Mouse (Mus musculus) thymus, postnatal 14 days (tissue): ENCODE data around the gene Gm21900.
"Not testable (repeated sequence)": the region's sequence is repeated elsewhere in the genome, so short reads cannot be mapped to it uniquely, and the experiment has no call there.

Experiments
- DNase-seq: peaks from one replicate; pipeline ENCODE4 v3.0.0; 2021

The Gm21900 gene

GRCm38 (mm10) chrY:10616061-10616460, at the start of gene Gm21900:
Gene Gm21900, plus strand, starts transcription at chrY:10616361.
- not testable (repeated sequence) for DNase-seq

- DNase-seq: peak; percentile 20
Observed at GRCm38 (mm10) chrY:10643516-10643915, 27.4 kb downstream of the Gm21900 start.
